ENCODE assay signal across 28 mouse cellular contexts in the genomic region with DNA sequence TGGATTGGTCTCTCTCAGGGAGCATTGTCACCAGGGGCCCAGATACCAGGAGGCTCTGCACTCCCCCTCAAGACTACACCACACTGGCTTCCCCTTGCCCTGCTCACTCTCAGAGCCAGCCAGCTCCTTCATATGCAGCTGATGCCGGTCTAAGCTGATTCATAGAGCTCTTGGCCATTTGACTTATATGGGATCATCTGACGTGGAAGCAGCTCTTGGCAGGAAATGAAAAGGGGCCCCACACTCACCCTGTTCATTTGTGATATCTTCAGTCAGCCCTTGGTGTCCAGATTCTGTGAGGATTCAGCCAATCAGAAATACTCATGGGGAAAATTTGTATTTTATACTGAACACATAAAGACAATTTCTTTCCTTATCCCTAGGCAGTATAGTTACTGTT.
DNase-seq lines count a peak whose midpoint lies in the region; ATAC-seq and TF ChIP-seq lines count a peak whose summit lies in the region.
"Had no signal": no experiment of that assay in that cellular context is flagged by ENCODE, and none has a peak within 500 bp of the region (broad histone marks: within the 10 kb centered on the region; RNA-seq: fewer than 3 reads in every experiment).

No protein-coding gene starts in this region.

- 50% methylated on average over 2 of the region's 2 CpGs for WGBS in embryonic facial prominence, embryonic 14.5 days
- 82% methylated on average over 2 of the region's 2 CpGs for WGBS in embryonic facial prominence, embryonic 10.5 days
- WGBS in liver, embryonic 11.5 days, result 39% methylated on average over 2 of the region's 2 CpGs
- WGBS in liver, postnatal 0 days (ENCODE audit: insufficient replicate concordance), result 31% methylated on average over 2 of the region's 2 CpGs
- 27% methylated on average over 2 of the region's 2 CpGs for WGBS in stomach, embryonic 14.5 days
- 25% methylated on average over 2 of the region's 2 CpGs for WGBS in stomach, postnatal 0 days
- 62% methylated on average over 2 of the region's 2 CpGs for WGBS in forebrain, embryonic 16.5 days

- TF ChIP-seq EP300 in liver, postnatal 0 days (IDR thresholded peaks at IDR 0.05; ENCODE audit: low read depth), result no peak
- TF ChIP-seq EP300 in stomach, postnatal 0 days (optimal IDR thresholded peaks at IDR 0.05), result no peak

- ATAC-seq in embryonic facial prominence, embryonic 14.5 days (ENCODE audit: low read depth), result no peak
- ATAC-seq in liver, embryonic 11.5 days (replicated peaks; ENCODE audit: low FRiP score), result 0 out of 2 replicates have a peak, but pooled peaks have one; percentile 8
- no peak for ATAC-seq in liver, postnatal 0 days
- ATAC-seq in stomach, embryonic 14.5 days (ENCODE audit: insufficient number of reproducible peaks, insufficient read depth, low FRiP score, low read depth), result peak; percentile 33; the same call in 1 of the 2 replicates
- no peak for ATAC-seq in stomach, postnatal 0 days (ENCODE audit: low FRiP score, low TSS enrichment)
- ATAC-seq in forebrain, embryonic 16.5 days, result no peak
- ATAC-seq: forebrain, embryonic 15.5 days; intestine, postnatal 0 days had no signal

- no peak for TF ChIP-seq CTCF in liver, postnatal 0 days (IDR thresholded peaks at IDR 0.05; ENCODE audit: low read depth)
- TF ChIP-seq CTCF in stomach, postnatal 0 days (IDR thresholded peaks at IDR 0.05; ENCODE audit: low read depth), result no peak

- no peaks in the 10 kb centered on the region for H3K27me3 ChIP-seq in embryonic facial prominence, embryonic 14.5 days (replicated peaks; ENCODE audit: control insufficient read depth, insufficient read depth, low read length)
- no peaks in the 10 kb centered on the region for H3K27me3 ChIP-seq in embryonic facial prominence, embryonic 10.5 days (replicated peaks; ENCODE audit: low read depth, poor library complexity, severe bottlenecking)
- no peaks in the 10 kb centered on the region for H3K27me3 ChIP-seq in liver, embryonic 11.5 days (replicated peaks; ENCODE audit: control insufficient read depth, insufficient read depth, low read length)
- H3K27me3 ChIP-seq in liver, postnatal 0 days (ENCODE audit: insufficient read depth, low read length), result no peaks in the 10 kb centered on the region
- no peaks in the 10 kb centered on the region for H3K27me3 ChIP-seq in stomach, embryonic 14.5 days (ENCODE audit: control insufficient read depth, insufficient read depth, low read length)
- H3K27me3 ChIP-seq in stomach, postnatal 0 days (ENCODE audit: control insufficient read depth, insufficient read depth, low read length), result no peaks in the 10 kb centered on the region
- H3K27me3 ChIP-seq in forebrain, embryonic 16.5 days (replicated peaks; ENCODE audit: control insufficient read depth, insufficient read depth, low read length), result no peaks in the 10 kb centered on the region
- H3K27me3 ChIP-seq: embryonic facial prominence, embryonic 12.5 days; forebrain, embryonic 15.5 days; heart, embryonic 13.5 days; hindbrain, embryonic 13.5 days; limb, embryonic 12.5 days; midbrain, embryonic 12.5 days; neural tube, embryonic 12.5 days had no signal

- peaks cover 11% of the 10 kb centered on the region for H3K4me1 ChIP-seq in embryonic facial prominence, embryonic 14.5 days (ENCODE audit: control insufficient read depth, insufficient read depth, low read length)
- peaks cover 25% of the 10 kb centered on the region for H3K4me1 ChIP-seq in embryonic facial prominence, embryonic 10.5 days
- H3K4me1 ChIP-seq in liver, embryonic 11.5 days (replicated peaks; ENCODE audit: control insufficient read depth, insufficient read depth, low read length), result peaks cover 44% of the 10 kb centered on the region
- H3K4me1 ChIP-seq in liver, postnatal 0 days (ENCODE audit: insufficient read depth), result peaks cover 13% of the 10 kb centered on the region
- no peaks in the 10 kb centered on the region; the same call in 1 of the 2 replicates for H3K4me1 ChIP-seq in stomach, embryonic 14.5 days (ENCODE audit: control insufficient read depth, insufficient read depth, low read length)
- H3K4me1 ChIP-seq in stomach, postnatal 0 days (replicated peaks; ENCODE audit: control insufficient read depth, insufficient read depth), result 0 out of 2 replicates have a peak, but pooled peaks cover 3% of the 10 kb centered on the region
- H3K4me1 ChIP-seq in forebrain, embryonic 16.5 days (replicated peaks; ENCODE audit: control insufficient read depth, insufficient read depth, low read length), result no peaks in the 10 kb centered on the region
- H3K4me1 ChIP-seq: forebrain, embryonic 15.5 days; midbrain, embryonic 12.5 days; neural tube, embryonic 12.5 days had no signal

- no peak overlapping the region for H3K9ac ChIP-seq in embryonic facial prominence, embryonic 14.5 days (ENCODE audit: low read depth, low read length)
- no peak overlapping the region; the same call in 1 of the 2 replicates for H3K9ac ChIP-seq in liver, embryonic 11.5 days (ENCODE audit: low read depth, low read length)
- H3K9ac ChIP-seq in liver, postnatal 0 days (replicated peaks), result no peak overlapping the region
- H3K9ac ChIP-seq in stomach, embryonic 14.5 days (replicated peaks; ENCODE audit: low read depth, low read length), result no peak overlapping the region
- H3K9ac ChIP-seq in stomach, postnatal 0 days (ENCODE audit: low read length), result no peak overlapping the region
- no peak overlapping the region for H3K9ac ChIP-seq in forebrain, embryonic 16.5 days (replicated peaks; ENCODE audit: low read depth, low read length)
- H3K9ac ChIP-seq: embryonic facial prominence, embryonic 12.5 days; forebrain, embryonic 15.5 days; heart, embryonic 13.5 days; hindbrain, embryonic 13.5 days; limb, embryonic 12.5 days; liver, embryonic 14.5 days; midbrain, embryonic 12.5 days; neural tube, embryonic 12.5 days had no signal

- H3K4me3 ChIP-seq in embryonic facial prominence, embryonic 14.5 days (ENCODE audit: low read depth, low read length), result no peak overlapping the region
- no peak overlapping the region for H3K4me3 ChIP-seq in embryonic facial prominence, embryonic 10.5 days
- no peak overlapping the region for H3K4me3 ChIP-seq in liver, embryonic 11.5 days (ENCODE audit: low read depth, low read length)
- H3K4me3 ChIP-seq in liver, postnatal 0 days (ENCODE audit: low read depth, low read length), result no peak overlapping the region
- no peak overlapping the region for H3K4me3 ChIP-seq in stomach, embryonic 14.5 days (ENCODE audit: low read depth, low read length)
- no peak overlapping the region for H3K4me3 ChIP-seq in stomach, postnatal 0 days (ENCODE audit: low read depth, low read length)
- H3K4me3 ChIP-seq in forebrain, embryonic 16.5 days (replicated peaks; ENCODE audit: low read length), result no peak overlapping the region
- H3K4me3 ChIP-seq: embryonic facial prominence, embryonic 12.5 days; forebrain, embryonic 10.5 days; forebrain, embryonic 15.5 days; heart, embryonic 13.5 days; hindbrain, embryonic 13.5 days; limb, embryonic 12.5 days; midbrain, embryonic 12.5 days; myocyte; neural tube, embryonic 12.5 days had no signal

- H3K36me3 ChIP-seq in embryonic facial prominence, embryonic 14.5 days (ENCODE audit: control insufficient read depth, insufficient read depth, low read length), result 0 out of 2 replicates have a peak, but pooled peaks cover 10% of the 10 kb centered on the region
- peaks cover 15% of the 10 kb centered on the region for H3K36me3 ChIP-seq in embryonic facial prominence, embryonic 10.5 days (replicated peaks)
- H3K36me3 ChIP-seq in liver, embryonic 11.5 days (ENCODE audit: control insufficient read depth, insufficient read depth, low read length), result no peaks in the 10 kb centered on the region
- no peaks in the 10 kb centered on the region for H3K36me3 ChIP-seq in liver, postnatal 0 days (replicated peaks; ENCODE audit: insufficient read depth, low read length)
- no peaks in the 10 kb centered on the region; the same call in 1 of the 2 replicates for H3K36me3 ChIP-seq in stomach, embryonic 14.5 days (ENCODE audit: control insufficient read depth, insufficient read depth, low read length)
- H3K36me3 ChIP-seq in stomach, postnatal 0 days (ENCODE audit: control insufficient read depth, insufficient read depth, low read length), result no peaks in the 10 kb centered on the region
- H3K36me3 ChIP-seq in forebrain, embryonic 16.5 days (ENCODE audit: control insufficient read depth, insufficient read depth), result peaks cover 4% of the 10 kb centered on the region
- H3K36me3 ChIP-seq: heart, embryonic 13.5 days; limb, embryonic 12.5 days had no signal

- H3K4me2 ChIP-seq in embryonic facial prominence, embryonic 14.5 days (ENCODE audit: low read depth, low read length), result no peak overlapping the region
- no peak overlapping the region for H3K4me2 ChIP-seq in liver, embryonic 11.5 days
- H3K4me2 ChIP-seq in liver, postnatal 0 days (ENCODE audit: low read depth, low read length), result no peak overlapping the region
- H3K4me2 ChIP-seq in stomach, embryonic 14.5 days (replicated peaks; ENCODE audit: low read depth, low read length), result no peak overlapping the region
- H3K4me2 ChIP-seq in stomach, postnatal 0 days (replicated peaks; ENCODE audit: low read depth), result no peak overlapping the region
- H3K4me2 ChIP-seq in forebrain, embryonic 16.5 days (ENCODE audit: low read length), result no peak overlapping the region
- H3K4me2 ChIP-seq: embryonic facial prominence, embryonic 12.5 days; forebrain, embryonic 15.5 days; heart, embryonic 13.5 days; hindbrain, embryonic 13.5 days; limb, embryonic 12.5 days; midbrain, embryonic 12.5 days; neural tube, embryonic 12.5 days had no signal

- DNase-seq in embryonic facial prominence, embryonic 14.5 days (ENCODE audit: low spot score), result peak; percentile 48
- DNase-seq in embryonic facial prominence, embryonic 10.5 days (ENCODE audit: low spot score), result no peak
- no peak for DNase-seq in liver, embryonic 11.5 days (ENCODE audit: low spot score)
- DNase-seq in liver, postnatal 0 days, result no peak
- DNase-seq in stomach, postnatal 0 days (ENCODE audit: low spot score), result no peak
- DNase-seq in frontal cortex, adult 2 months (ENCODE audit: extremely low spot score in 1 of 2, low spot score in 1 of 2), result no peak
- DNase-seq: cerebellum, adult 8-10 months; cerebellum, postnatal 25 days; heart, postnatal 36 days; kidney, adult 9 months; kidney, postnatal 10 days; right cerebral cortex, adult 18-20 months; spleen, adult 18-20 months; thymus, adult 2 months; thymus, postnatal 36 days had no signal

- no peaks in the 10 kb centered on the region for H3K9me3 ChIP-seq in embryonic facial prominence, embryonic 14.5 days (ENCODE audit: control insufficient read depth, low read length)
- no peaks in the 10 kb centered on the region for H3K9me3 ChIP-seq in embryonic facial prominence, embryonic 10.5 days
- H3K9me3 ChIP-seq in liver, embryonic 11.5 days (ENCODE audit: control insufficient read depth, low read length), result no peaks in the 10 kb centered on the region
- no peaks in the 10 kb centered on the region for H3K9me3 ChIP-seq in liver, postnatal 0 days (ENCODE audit: low read length)
- no peaks in the 10 kb centered on the region for H3K9me3 ChIP-seq in stomach, embryonic 14.5 days (ENCODE audit: control insufficient read depth, low read depth, low read length)
- H3K9me3 ChIP-seq in stomach, postnatal 0 days (ENCODE audit: control insufficient read depth, low read length), result no peaks in the 10 kb centered on the region
- H3K9me3 ChIP-seq in forebrain, embryonic 16.5 days (ENCODE audit: control insufficient read depth, low read length), result no peaks in the 10 kb centered on the region
- H3K9me3 ChIP-seq: embryonic facial prominence, embryonic 12.5 days; forebrain, embryonic 10.5 days; forebrain, embryonic 15.5 days; heart, embryonic 13.5 days; hindbrain, embryonic 13.5 days; limb, embryonic 12.5 days; midbrain, embryonic 12.5 days; neural tube, embryonic 12.5 days had no signal

- H3K27ac ChIP-seq in embryonic facial prominence, embryonic 14.5 days (replicated peaks; ENCODE audit: low read depth, low read length), result no peak overlapping the region
- H3K27ac ChIP-seq in embryonic facial prominence, embryonic 10.5 days (replicated peaks), result no peak overlapping the region
- H3K27ac ChIP-seq in liver, embryonic 11.5 days (ENCODE audit: low read depth, low read length), result no peak overlapping the region
- H3K27ac ChIP-seq in liver, postnatal 0 days (ENCODE audit: low read depth), result no peak overlapping the region
- no peak overlapping the region for H3K27ac ChIP-seq in stomach, embryonic 14.5 days (ENCODE audit: low read length)
- H3K27ac ChIP-seq in stomach, postnatal 0 days (replicated peaks), result no peak overlapping the region
- no peak overlapping the region for H3K27ac ChIP-seq in forebrain, embryonic 16.5 days (ENCODE audit: low read length)
- H3K27ac ChIP-seq: embryonic facial prominence, embryonic 12.5 days; forebrain, embryonic 10.5 days; forebrain, embryonic 15.5 days; heart, embryonic 13.5 days; hindbrain, embryonic 13.5 days; limb, embryonic 12.5 days; liver, embryonic 14.5 days; midbrain, embryonic 12.5 days; neural tube, embryonic 12.5 days had no signal

Comparison
In these comparisons a context has a peak if more than half of its experiments do, and no peak if none do; other contexts are left out.
1. ATAC-seq: peak in liver, embryonic 11.5 days (single experiment) and stomach, embryonic 14.5 days (single experiment); none in embryonic facial prominence, embryonic 14.5 days (single experiment), liver, postnatal 0 days (single experiment), stomach, postnatal 0 days (single experiment) and forebrain, embryonic 16.5 days (single experiment).